Mouse (Mus musculus): Measurements from ENCODE around the gene Myl6b.

GRCm38 (mm10) chr10:128486370-128486769 is 12.1 kb downstream of the Myl6b start:
- TF ChIP-seq GATA1 (IDR thresholded peaks at IDR 0.05; ENCODE audit: low read length), result no peak
- no peak for TF ChIP-seq TAL1 (IDR thresholded peaks at IDR 0.05; ENCODE audit: low read length)

Data from erythroblast, embryonic 14.5 days (primary cell).